Mouse (Mus musculus) c-Kit-negative CD71-positive TER-119-positive erythroid progenitor cells, embryonic 14.5 days (primary cell): ENCODE measurements around the gene Spns2.

Source experiments
- DNase-seq: peaks from one replicate; pipeline ENCODE4 v3.0.0-alpha.2; 2013; ENCODE audit warnings: low read depth, low spot score

Gene Spns2

GRCm38 (mm10) chr11:72411093-72411921 lies 78.4 kb downstream of the Spns2 start, which contains the start of gene Smtnl2:
Gene Smtnl2 (minus strand): TSS chr11:72411713.
- DNase-seq: no peak

DNA sequence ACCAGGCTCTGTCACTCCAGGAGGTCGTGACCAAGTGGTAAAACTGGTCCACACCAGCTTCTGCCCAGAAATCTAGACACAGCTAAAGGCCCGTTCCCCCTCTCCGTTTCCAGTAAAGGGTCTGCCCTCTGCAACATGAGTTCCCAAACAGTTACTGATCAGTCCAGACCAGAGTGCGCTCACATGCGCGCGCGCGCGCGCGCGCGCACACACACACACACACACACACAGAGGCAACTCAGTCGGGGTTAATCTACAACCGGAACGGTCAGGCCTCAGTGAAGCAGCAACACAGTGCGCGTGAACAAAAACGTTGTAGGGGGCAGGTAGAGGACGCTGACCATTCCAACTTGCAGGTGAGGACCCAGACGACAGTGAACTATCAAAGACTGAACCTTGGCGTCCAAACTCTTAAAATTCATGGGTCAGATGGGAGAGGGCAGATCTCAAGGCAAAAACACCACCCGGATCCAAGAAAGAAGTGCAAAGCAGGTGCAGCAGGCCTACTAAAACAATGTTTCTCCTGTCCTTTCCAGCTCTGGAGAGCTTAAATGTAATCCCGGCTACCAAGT lies 79.1 kb downstream of the Spns2 start:
- no peak for DNase-seq

DNA sequence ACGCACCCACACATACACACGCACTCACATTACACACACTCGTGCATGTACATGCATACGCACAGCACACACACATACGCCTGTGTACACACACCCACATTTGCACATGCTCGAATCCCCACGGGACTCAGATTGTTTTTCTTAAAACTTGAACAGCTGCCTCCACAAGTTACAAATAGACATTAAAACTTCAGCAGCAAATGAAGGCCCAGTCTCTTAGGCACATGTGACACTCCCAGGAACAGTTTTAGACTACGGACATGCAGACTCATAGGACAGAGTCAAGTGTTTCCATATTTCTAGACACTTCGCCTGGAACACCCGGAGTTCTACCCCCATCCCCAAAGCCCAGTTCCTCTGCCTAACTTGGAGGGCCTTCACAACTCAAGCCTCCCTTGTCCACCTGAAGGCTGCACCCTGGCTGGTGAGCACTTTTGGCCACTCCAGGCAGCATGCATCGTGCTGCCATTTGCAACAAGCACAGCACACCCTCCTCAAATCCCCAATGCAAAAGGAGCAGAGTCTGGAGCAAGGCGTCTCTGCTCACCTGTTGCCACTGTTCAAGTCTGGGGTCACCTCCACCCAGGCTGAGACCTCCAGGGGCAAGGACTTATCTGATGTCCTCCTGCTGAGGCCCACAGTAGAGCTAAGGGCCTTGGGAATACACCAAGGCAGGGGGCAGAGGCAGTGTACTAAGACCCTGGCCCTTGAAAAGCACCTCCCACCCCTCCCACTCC lies 79.9 kb downstream of the Spns2 start:
- DNase-seq: no peak

DNA sequence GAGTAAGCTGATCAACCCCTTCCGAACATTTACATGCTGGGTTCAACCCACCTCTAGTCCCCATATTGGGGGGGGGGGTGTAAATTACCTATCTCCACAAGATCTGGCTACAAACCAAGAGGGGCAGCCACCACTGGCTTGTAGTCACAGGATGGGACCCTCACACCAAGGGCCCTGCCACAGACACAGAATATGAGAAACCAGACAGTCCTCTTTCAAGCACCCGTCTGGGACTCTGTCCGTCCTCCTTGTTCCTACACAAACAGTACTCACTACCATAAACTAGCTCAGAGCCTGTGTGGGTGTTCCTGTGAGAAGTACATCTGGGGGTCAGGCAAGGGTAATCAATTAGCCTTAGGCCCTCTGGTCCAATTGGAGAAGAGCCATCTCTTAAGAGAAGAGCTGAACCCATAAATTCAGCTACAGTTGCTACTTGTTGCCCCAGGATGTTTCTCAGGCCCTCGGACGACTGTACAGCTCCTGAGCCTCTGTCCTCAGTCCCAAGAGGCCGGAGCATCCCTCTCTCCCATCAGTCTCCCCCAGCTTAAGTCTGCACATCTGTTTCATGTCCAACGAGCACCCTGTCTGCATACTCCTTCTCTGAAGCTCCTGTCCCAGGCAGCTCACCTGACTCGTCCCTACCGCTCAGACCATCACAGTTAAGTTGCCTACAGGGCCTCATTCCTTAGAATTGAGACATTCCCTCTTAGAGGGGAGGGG lies 81.1 kb downstream of the Spns2 start:
- no peak for DNase-seq

DNA sequence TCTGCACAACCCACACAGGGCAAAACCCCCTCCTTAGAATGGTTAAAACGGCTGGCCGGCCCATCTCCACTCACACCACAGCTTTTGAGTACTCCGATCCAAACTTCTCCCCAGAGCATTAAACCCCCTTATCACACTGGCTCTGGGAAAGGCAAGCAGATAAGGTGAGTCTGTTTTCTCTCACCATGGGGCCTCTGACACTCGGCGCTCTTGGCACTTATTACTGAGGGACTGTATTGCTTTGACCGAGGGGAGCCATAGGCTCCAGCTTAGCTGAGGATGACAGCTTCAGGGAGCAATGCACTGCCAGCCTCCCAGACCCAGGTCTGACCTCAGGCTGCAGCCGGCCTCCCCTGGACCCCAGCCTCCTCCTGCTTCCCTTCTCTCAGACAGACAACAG lies 82.1 kb downstream of the Spns2 start:
- no peak for DNase-seq

DNA sequence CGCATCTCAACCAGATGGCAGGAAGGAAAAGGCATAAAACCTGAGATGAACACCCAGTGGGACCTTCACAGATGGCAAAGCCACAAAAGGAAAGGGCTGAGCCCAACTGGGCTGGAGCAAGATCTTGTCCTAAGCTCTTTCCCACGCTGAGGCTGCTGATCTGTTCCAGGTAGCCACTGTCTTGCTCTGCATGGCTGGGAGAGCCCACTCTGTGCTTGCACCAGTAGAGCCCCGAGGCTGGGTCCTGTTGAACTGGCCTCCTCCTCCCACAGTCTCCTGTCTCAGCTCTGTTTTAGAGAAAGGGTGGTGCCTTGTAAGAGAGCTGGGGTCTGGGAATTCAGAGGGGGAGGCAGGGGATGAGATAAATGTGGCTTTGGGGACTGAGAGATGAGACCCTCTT lies 82.6 kb downstream of the Spns2 start:
- no peak for DNase-seq

DNA sequence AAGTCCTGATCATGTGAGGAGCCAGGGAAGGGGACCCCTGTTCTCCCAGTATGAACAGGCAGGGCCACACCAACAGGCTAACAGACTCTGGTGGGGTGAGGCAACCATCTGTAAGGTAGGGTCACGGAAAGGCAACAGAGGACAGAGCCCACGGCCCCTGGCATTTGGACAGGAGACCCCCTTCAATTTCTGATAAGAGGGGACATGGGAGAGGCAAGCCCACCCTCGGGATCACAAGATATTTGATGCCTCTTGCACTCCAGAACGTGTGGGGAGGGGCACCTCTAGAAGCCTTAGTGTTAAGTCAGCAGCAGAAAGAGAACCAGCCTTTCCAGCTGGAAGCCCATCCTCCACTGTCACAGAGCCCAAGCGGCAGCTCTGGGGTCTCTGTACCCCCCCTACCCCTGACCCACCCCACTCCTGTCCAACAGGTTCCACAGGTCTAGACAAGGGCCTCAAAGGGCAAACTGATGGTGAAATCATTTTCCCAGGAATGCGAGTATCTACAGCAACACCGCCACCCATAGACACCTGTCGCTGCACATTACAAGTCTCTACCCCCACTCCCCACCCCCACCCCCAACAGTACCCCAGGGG lies 83.5 kb downstream of the Spns2 start:
- DNase-seq: no peak

- DNase-seq: no peak
Observed at GRCm38 (mm10) chr11:72405532-72405931, 84.2 kb downstream of the Spns2 start.

DNA sequence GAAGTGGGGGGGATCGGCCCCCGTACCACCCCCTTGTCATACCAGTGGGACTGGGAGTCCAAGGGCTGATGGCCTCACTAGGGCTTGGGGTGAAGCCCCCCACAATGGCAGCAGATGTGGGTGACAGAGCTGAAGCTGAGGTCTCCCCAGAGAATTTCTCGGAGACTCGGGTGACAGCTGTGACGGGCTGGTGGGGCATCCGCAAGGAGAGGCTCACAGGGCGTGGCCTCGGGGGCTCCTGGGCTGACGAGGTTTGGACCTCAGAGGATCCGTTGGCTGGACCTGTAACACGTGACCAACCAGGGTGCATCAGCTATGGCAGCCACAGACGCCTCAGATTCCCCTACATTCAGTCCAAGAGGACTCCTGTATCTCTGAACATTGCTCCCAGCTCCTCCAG lies 86.7 kb downstream of the Spns2 start:
- no peak for DNase-seq

- DNase-seq: no peak
Observed at GRCm38 (mm10) chr11:72402017-72402416, 87.7 kb downstream of the Spns2 start.
